Mouse (Mus musculus) layer of hippocampus, adult 6 months (tissue): ENCODE measurements around the gene Olfr1377. TPM values are rescaled to one million over a fixed set of nuclear protein-coding genes. Genes with fewer than 3 reads are reported as not detected.

Experiments used
- long read RNA-seq, 2 experiments: library from polyadenylated mRNA; unstranded; transcript quantifications; one replicate each; pipeline ENCODE4 v2.0.0; 2019 to 2020
- polyA plus RNA-seq: library from polyadenylated mRNA; unstranded; fragments of <200 nt; fragmentation: Nextera tagmentation; gene quantifications from 2 replicates; pipeline ENCODE4 v1.2.3, GENCODE M21; 2021

Gene Olfr1377
- polyA plus RNA-seq, result not detected in 2 replicates
- long read RNA-seq, experiment 1, result 0 reads
- long read RNA-seq, experiment 2, result 0 reads

GRCm38 (mm10) chr11:50981667-50982066, at the start of gene Olfr1377:
Gene Olfr1377 (plus strand): TSS chr11:50981967.

GRCm38 (mm10) chr11:50943506-50943905, 38.3 kb upstream of the Olfr1377 start, which contains the start of gene 4933414I15Rik:
Gene 4933414I15Rik (minus strand): TSS chr11:50943765.

GRCm38 (mm10) chr11:50953665-50954064, 28.1 kb upstream of the Olfr1377 start, which contains the start of gene Prop1:
Gene Prop1 (minus strand): TSS chr11:50953765.

GRCm38 (mm10) chr11:50966230-50966629, 15.5 kb upstream of the Olfr1377 start, which contains the start of gene Olfr1378:
Gene Olfr1378 (plus strand): TSS chr11:50966530.

GRCm38 (mm10) chr11:51003296-51003695, 21.5 kb downstream of the Olfr1377 start, which contains the start of gene Olfr51:
Gene Olfr51 (plus strand): TSS chr11:51003596.

GRCm38 (mm10) chr11:51013936-51014335, 32.2 kb downstream of the Olfr1377 start, which contains the start of gene Olfr54:
Gene Olfr54 (plus strand): TSS chr11:51014236.

Other genes starting within 250 kb of the Olfr1377 start
- 7.4 and 8.1 TPM in 2 replicates for gene Zfp354c, start 154.2 kb upstream of the Olfr1377 start, polyA plus RNA-seq
- gene Zfp879, start 140.4 kb upstream of the Olfr1377 start, polyA plus RNA-seq, result 1.4 and 1.6 TPM in 2 replicates
- gene Grm6, start 131.3 kb upstream of the Olfr1377 start, polyA plus RNA-seq, result not detected in 2 replicates
- 3.1 and 3.2 TPM in 2 replicates for gene Zfp454, start 94.3 kb upstream of the Olfr1377 start, polyA plus RNA-seq
- 12.7 and 13.8 TPM in 2 replicates for gene Zfp2, start 65.8 kb upstream of the Olfr1377 start, polyA plus RNA-seq
- gene Zfp354b, start 50.3 kb upstream of the Olfr1377 start, polyA plus RNA-seq, result 2.5 and 3.0 TPM in 2 replicates
- gene 4933414I15Rik, start 38.2 kb upstream of the Olfr1377 start, polyA plus RNA-seq, result not detected in 2 replicates
- not detected in 2 replicates for gene Prop1, start 28.2 kb upstream of the Olfr1377 start, polyA plus RNA-seq
- gene Olfr1378, start 15.4 kb upstream of the Olfr1377 start, polyA plus RNA-seq, result not detected in 2 replicates
- not detected in 2 replicates for gene Olfr51, start 21.6 kb downstream of the Olfr1377 start, polyA plus RNA-seq
- not detected in 2 replicates for gene Olfr54, start 32.3 kb downstream of the Olfr1377 start, polyA plus RNA-seq
- not detected in 2 replicates for gene Olfr1375, start 66.1 kb downstream of the Olfr1377 start, polyA plus RNA-seq
- gene Zfp354a, start 77.3 kb downstream of the Olfr1377 start, polyA plus RNA-seq, result 3.4 and 5.8 TPM in 2 replicates
- not detected in 2 replicates for gene Gm12569, start 238.5 kb downstream of the Olfr1377 start, polyA plus RNA-seq